Mouse (Mus musculus): Measurements from ENCODE around the gene Shank1.

Gene Shank1

GRCm38 (mm10) chr7:44341119-44341518 is 31.1 kb downstream of the Shank1 start:
- DNase-seq (ENCODE audit: low spot score in 2 of 2) = no peak

GRCm38 (mm10) chr7:44341714-44342113 is 31.7 kb downstream of the Shank1 start:
- DNase-seq (ENCODE audit: low spot score in 2 of 2) = no peak

- no peak for DNase-seq (ENCODE audit: low spot score in 2 of 2)
Observed at GRCm38 (mm10) chr7:44343459-44344015, 33.5 kb downstream of the Shank1 start.

GRCm38 (mm10) chr7:44344622-44345021 is 34.6 kb downstream of the Shank1 start:
- no peak for DNase-seq (ENCODE audit: low spot score in 2 of 2)

GRCm38 (mm10) chr7:44349043-44349442 is 39.0 kb downstream of the Shank1 start:
- DNase-seq (ENCODE audit: low spot score in 2 of 2) = no peak

GRCm38 (mm10) chr7:44350957-44351711 is 41.1 kb downstream of the Shank1 start:
- DNase-seq (ENCODE audit: low spot score in 2 of 2) = peak; percentile 68 to 80

- DNase-seq (ENCODE audit: low spot score in 2 of 2) = no peak
Observed at GRCm38 (mm10) chr7:44351881-44352749, 42.1 kb downstream of the Shank1 start.

- no peak for DNase-seq (ENCODE audit: low spot score in 2 of 2)
Observed at GRCm38 (mm10) chr7:44352750-44353600, 42.9 kb downstream of the Shank1 start.

GRCm38 (mm10) chr7:44353601-44354340 is 43.7 kb downstream of the Shank1 start:
- no peak for DNase-seq (ENCODE audit: low spot score in 2 of 2)

GRCm38 (mm10) chr7:44355411-44355810 is 45.4 kb downstream of the Shank1 start:
- DNase-seq (ENCODE audit: low spot score in 2 of 2) = no peak

- DNase-seq (ENCODE audit: low spot score in 2 of 2) = no peak
Observed at GRCm38 (mm10) chr7:44356590-44357481, 46.8 kb downstream of the Shank1 start.

- DNase-seq (ENCODE audit: low spot score in 2 of 2) = no peak
Observed at GRCm38 (mm10) chr7:44357531-44357930, 47.5 kb downstream of the Shank1 start.

GRCm38 (mm10) chr7:44358012-44358411 is 48.0 kb downstream of the Shank1 start:
- no peak for DNase-seq (ENCODE audit: low spot score in 2 of 2)

- no peak for DNase-seq (ENCODE audit: low spot score in 2 of 2)
Observed at GRCm38 (mm10) chr7:44358886-44359654, 49.0 kb downstream of the Shank1 start.

- DNase-seq (ENCODE audit: low spot score in 2 of 2) = peak; percentile 85 to 93
Observed at GRCm38 (mm10) chr7:44359908-44360672, 50.0 kb downstream of the Shank1 start.

GRCm38 (mm10) chr7:44360792-44361301 is 50.8 kb downstream of the Shank1 start:
- DNase-seq (ENCODE audit: low spot score in 2 of 2) = no peak

GRCm38 (mm10) chr7:44372678-44373077 is 62.6 kb downstream of the Shank1 start:
- DNase-seq (ENCODE audit: low spot score in 2 of 2) = no peak

- DNase-seq (ENCODE audit: low spot score in 2 of 2) = no peak
Observed at GRCm38 (mm10) chr7:44373460-44373859, 63.4 kb downstream of the Shank1 start.
